Mouse (Mus musculus): ENCODE results near the gene Tcl1b5.
A peak's percentile ranks its signal among the peaks of the same experiment; 100 is the strongest.
"Not testable (repeated sequence)": the region's sequence is repeated elsewhere in the genome, so short reads cannot be mapped to it uniquely, and the experiment has no call there.

Gene Tcl1b5

DNA sequence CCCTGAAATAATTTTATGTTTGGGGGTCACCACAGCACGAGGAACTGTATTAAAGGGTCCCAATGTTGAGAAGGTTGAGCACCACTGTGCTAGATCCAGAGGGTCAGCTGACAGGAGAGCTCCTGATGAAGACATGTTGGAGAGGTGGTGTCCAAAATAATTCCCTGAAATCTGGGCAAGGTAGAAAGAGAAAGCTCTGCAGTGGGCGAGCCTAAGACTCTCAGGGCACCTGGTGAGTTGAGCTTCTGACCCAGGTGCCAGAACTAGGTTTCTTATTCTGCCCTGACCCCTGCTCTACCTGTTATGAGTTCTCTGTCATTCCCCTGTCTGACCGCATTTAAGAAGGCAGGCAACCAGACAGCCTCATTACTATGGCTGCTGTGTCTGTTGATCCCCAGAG, at the start of gene Tcl1b5:
Gene Tcl1b5 (plus strand): TSS at position 301 of the 400 bp plus-strand sequence.
- DNase-seq (ENCODE audit: low read depth, low spot score) = not testable (repeated sequence)

- peak; percentile 83 for DNase-seq (ENCODE audit: low read depth, low spot score)
Measured at GRCm38 (mm10) chr12:105126516-105126915, 49.6 kb upstream of the Tcl1b5 start.

GRCm38 (mm10) chr12:105127607-105128006, 48.5 kb upstream of the Tcl1b5 start:
- no peak for DNase-seq (ENCODE audit: low read depth, low spot score)

DNA sequence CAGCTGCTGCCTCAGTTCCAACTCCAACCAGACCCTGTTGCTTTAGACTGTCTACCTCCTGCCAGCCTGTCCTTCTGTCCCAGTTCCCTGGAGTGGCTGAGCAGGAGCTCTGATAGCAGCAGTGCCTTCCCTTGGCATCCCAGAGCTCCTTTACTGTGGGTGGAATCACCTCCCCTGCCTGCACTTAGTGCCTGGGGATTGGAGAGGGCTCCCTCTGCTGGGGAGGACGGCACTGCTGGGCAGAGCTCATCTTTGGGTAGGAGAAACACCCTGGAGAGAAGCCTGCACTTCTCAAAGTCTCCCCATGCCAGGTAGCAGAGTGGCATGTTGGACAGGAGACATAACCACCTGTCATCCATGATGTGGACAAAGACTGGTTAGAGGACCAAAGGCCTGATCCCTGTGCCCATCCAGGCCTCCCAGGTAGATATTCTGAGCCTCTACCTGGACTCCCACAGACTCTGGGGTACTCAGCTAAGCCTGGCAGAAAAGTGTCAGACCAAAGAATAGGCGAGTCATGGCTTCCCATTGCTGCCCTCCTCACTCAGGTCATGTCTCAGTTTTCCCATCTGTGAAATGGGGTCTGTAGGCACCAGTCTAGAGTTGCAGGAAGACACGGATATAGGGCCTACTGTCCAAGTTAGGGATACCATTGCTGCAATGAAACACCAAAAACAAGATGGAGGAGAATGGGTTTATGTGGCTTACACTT, 46.5 kb upstream of the Tcl1b5 start:
- DNase-seq (ENCODE audit: low read depth, low spot score) = not testable (repeated sequence)

DNA sequence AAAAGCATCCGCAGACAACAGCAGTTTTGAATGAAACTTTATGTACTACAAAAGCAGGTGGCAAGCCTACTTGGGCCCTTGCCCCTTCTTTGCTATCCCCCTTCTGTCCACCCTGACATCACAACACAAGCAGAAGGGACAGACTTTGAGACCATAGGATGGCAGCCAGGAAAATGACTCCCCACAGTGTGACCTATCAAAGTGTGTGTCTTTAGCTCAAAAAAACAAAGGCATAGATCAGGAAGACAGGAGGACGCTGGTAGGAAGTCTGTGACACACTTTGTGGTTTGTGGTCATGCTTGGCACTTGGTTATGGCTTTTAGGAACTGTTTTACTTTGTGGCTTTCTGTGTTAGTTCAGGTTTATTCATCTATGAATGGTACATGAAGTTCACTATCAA, 42.0 kb upstream of the Tcl1b5 start:
- DNase-seq (ENCODE audit: low read depth, low spot score) = not testable (repeated sequence)

- DNase-seq (ENCODE audit: low read depth, low spot score) = not testable (repeated sequence)
Measured at GRCm38 (mm10) chr12:105134826-105135225, 41.3 kb upstream of the Tcl1b5 start.

DNA sequence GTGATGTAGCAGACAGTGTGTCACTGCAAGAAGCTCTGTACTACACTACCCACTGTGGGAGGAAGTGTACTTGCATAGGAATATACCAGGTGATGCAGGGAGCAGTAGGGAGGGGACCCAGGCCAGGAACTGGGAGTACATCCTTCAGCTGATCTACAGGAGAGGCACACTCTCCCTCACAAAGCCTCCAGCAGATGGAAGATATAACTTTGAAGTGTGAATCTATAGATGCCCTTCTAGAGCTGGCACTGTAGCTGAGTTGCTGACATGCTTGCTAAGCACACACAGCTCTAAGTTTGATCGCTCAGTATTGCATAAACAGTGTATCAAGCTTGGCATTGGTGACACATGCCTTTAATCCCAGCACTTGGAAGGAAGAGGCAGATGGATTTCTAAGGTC, 38.4 kb upstream of the Tcl1b5 start:
- not testable (repeated sequence) for DNase-seq (ENCODE audit: low read depth, low spot score)

GRCm38 (mm10) chr12:105143096-105143495, 33.0 kb upstream of the Tcl1b5 start:
- no peak for DNase-seq (ENCODE audit: low read depth, low spot score)

- DNase-seq (ENCODE audit: low read depth, low spot score) = not testable (repeated sequence)
Measured at GRCm38 (mm10) chr12:105144928-105145327, 31.2 kb upstream of the Tcl1b5 start.

DNA sequence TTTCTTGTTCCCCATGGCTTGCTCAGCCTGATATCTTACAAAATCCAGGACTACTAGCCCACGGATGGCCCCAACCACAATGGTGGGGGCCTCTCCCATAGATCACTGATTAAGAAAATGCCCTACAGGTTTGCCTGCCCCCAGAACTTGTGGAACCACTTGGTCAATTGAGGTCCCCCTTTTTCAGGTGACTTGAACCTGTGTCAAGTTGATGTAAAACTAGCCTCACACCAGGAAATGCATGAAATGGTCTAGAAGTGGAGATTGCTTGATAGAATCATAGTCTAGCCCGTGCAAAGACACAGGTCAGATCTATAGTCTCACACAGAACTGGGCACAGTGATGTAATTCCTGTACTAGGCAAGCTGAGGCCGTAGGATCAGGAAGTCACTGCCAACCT, 30.4 kb upstream of the Tcl1b5 start, which contains the start of gene Tcl1b2:
Gene Tcl1b2 (plus strand): TSS at position 301 of the 400 bp plus-strand sequence.
- no peak for DNase-seq (ENCODE audit: low read depth, low spot score)

- not testable (repeated sequence) for DNase-seq (ENCODE audit: low read depth, low spot score)
Measured at GRCm38 (mm10) chr12:105155286-105155685, 20.9 kb upstream of the Tcl1b5 start.

GRCm38 (mm10) chr12:105158842-105159241, 17.3 kb upstream of the Tcl1b5 start:
- no peak for DNase-seq (ENCODE audit: low read depth, low spot score)

DNA sequence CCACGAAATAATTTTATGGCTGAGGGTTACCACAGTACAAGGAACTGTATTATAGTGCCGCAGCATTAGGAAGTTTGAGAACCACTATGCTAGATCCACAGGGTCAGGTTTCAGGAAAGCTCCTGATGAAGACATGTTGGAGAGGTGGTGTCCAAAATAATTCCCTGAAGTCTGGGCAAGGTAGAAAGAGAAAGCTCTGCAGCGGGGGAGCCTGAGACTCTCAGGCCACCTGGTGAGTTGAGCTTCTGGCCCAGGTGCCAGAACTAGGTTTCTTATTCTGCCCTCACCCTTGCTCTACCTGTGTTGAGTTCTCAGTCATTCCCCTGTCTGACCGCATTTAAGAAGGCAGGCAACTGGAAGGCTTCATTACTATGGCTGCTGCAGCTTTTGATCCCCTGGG, 16.8 kb upstream of the Tcl1b5 start, which contains the start of gene Tcl1b1:
Gene Tcl1b1 (plus strand): TSS at position 301 of the 400 bp plus-strand sequence.
- DNase-seq (ENCODE audit: low read depth, low spot score) = no peak

DNA sequence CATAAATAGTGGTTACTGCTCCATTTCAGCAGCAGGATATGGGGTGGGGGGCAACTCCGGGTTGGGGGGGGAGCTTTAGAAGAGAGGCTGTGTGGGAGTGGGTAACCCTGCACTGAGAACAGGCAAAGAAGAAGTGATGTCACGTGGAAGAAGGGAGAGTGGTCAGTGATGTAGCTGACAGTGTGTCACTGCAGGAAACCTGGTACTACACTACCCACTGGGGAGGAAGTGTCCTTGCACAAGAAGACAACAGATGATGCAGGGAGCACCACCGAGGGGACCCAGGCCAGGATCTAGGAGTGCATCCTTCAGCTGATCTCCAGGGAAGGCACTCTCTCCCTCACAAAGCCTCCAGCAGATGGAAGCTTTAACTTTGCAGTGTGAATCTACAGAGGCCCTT, 9.4 kb upstream of the Tcl1b5 start:
- DNase-seq (ENCODE audit: low read depth, low spot score) = no peak

DNA sequence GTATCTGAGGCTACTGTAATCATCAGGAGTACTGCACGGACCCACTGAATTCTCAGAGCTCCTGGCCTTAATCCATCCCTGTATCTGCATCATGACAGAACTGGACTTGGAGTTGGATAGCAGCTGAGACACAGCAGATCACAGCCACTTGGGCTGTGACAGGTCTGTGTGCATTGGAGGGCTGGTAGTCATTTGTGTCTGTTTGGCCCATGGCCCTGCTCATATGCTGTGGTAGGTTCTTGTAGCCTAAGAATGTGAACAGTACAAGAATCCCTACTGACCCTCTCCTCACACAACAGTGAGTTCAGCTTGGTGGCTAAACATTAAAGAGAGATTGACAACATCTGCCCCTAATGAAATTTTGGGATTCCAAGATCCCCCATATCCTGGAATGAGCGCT, 2.8 kb upstream of the Tcl1b5 start:
- DNase-seq (ENCODE audit: low read depth, low spot score) = no peak

DNA sequence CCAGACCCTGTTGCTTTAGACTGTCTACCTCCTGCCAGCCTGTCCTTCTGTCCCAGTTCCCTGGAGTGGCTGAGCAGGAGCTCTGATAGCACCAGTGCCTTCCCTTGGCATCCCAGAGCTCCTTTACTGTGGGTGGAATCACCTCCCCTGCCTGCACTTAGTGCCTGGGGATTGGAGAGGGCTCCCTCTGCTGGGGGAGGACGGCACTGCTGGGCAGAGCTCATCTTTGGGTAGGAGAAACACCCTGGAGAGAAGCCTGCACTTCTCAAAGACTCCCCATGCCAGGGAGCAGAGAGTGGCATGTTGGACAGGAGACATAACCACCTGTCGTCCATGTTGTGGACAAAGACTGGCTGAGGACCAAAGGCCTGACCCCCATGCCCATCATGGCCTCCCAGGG, 1.8 kb upstream of the Tcl1b5 start:
- peak; percentile 44 for DNase-seq (ENCODE audit: low read depth, low spot score)

DNA sequence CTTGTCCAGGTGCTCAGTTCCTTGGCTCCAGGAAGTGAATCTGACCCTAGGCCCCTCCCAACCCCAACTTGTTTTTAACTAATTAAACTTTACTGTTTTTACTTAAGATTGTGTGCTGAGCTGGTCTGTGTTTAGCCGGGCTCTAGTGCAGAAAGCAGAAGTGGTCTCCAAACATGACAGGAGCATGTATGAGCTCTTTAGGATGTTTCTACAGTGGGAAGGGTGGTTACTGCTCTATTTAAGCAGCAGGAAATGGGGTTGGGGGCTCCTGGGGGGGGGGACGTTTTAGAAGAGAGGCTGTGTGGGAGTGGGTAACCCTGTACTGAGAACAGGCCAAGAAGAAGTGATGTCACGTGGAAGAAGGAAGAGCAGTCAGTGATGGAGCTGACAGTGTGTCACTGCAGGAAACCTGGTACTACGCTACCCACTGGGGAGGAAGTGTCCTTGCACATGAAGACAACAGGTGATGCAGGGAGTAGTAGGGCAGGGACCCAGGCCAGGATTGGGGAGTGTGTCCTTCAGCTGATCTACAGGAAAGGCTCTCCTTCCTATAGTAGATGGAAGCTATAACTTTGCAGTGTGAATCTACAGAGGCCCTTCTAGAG, 5.0 kb downstream of the Tcl1b5 start:
- not testable (repeated sequence) for DNase-seq (ENCODE audit: low read depth, low spot score)

DNA sequence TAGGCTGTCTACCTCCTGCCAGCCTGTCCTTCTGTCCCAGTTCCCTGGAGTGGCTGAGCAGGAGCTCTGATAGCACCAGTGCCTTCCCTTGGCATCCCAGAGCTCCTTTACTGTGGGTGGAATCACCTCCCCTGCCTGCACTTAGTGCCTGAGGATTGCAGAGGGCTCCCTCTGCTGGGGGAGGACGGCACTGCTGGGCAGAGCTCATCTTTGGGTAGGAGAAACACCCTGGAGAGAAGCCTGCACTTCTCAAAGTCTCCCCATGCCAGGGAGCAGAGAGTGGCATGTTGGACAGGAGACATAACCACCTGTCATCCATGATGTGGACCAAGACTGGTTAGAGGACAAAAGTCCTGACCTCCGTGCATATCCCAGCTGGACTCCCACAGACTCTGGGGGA, 12.8 kb downstream of the Tcl1b5 start:
- not testable (repeated sequence) for DNase-seq (ENCODE audit: low read depth, low spot score)

- not testable (repeated sequence) for DNase-seq (ENCODE audit: low read depth, low spot score)
Measured at GRCm38 (mm10) chr12:105190743-105191142, 14.6 kb downstream of the Tcl1b5 start, which contains the start of gene Tcl1b3. Tcl1b3 (plus strand) TSS chr12:105191043.

DNA sequence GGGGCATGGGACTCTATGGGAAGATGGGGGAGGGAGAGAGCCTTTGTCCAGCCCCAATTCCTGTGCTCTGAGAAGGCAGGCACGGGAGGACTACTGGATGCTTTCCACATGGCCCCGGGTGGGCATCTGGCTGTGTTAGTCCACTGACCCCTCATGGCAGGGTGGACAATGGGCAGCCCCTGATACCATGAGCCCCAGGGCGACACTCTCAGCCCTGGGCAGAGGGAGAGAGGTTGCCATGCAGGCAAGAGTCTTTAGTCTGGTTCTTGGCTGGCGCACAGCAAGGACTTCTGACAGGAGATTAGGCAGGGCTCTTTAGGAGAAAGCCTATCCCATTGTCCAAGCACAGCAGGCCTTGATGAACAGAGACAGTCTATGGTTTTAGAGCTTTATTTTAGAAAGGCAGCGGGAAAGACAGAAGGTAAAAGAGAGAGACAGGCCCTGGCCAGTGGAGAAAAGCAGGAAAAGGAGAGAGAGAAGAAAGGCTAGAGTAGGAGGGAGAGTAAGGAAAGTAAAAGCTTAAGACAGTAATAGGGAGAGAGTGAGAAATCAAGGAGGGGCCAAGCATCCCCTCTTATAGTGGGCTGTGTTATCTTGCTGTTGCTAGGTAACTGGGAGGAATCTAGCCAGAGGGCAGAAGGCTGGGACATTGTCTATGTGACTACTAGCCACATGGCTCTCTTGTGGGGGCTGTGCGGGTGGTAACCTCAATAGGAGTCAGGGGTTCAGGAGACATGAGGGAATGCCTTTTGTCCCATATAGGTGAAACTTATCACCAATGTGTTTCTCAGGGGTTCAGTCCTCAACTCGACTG, 23.7 kb downstream of the Tcl1b5 start:
- not testable (repeated sequence) for DNase-seq (ENCODE audit: low read depth, low spot score)

- not testable (repeated sequence) for DNase-seq (ENCODE audit: low read depth, low spot score)
Measured at GRCm38 (mm10) chr12:105201657-105202056, 25.5 kb downstream of the Tcl1b5 start, which contains the start of gene Tcl1b4. Tcl1b4 (plus strand) TSS chr12:105201957.

DNA sequence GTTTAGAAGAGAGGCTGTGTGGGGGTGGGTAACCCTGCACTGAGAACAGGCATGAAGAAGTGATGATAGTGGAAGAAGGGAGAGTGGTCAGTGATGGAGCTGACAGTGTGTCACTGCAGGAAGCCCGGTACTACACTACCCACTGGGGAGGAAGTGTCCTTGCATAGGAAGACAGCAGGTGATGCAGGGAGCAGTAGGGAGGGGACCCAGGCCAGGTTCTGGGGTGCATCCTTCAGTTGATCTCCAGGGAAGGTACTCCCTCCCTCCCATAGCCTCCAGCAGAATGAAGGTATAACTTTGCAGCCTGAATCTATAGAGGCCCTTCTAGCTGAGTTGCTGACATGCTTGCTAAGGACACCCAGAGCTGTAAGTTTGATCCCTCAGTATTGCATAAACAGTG, 30.9 kb downstream of the Tcl1b5 start:
- DNase-seq (ENCODE audit: low read depth, low spot score) = no peak
